Mouse (Mus musculus) frontal cortex, postnatal 14 days (tissue): ENCODE data around the gene Ddx19b.
"Not testable (repeated sequence)": the region's sequence is repeated elsewhere in the genome, so short reads cannot be mapped to it uniquely, and the experiment has no call there.

Experiments
- DNase-seq, 2 experiments: peaks; one replicate each; pipeline ENCODE4 v3.0.0; 2022; ENCODE audit warnings: low spot score in 2 of 2

Ddx19b gene

GRCm38 (mm10) chr8:111034276-111034675 is 2.7 kb upstream of the Ddx19b start:
- no peak for DNase-seq

- DNase-seq = peak; percentile 98 to 99
Observed at GRCm38 (mm10) chr8:111033482-111034215, 2.1 kb upstream of the Ddx19b start.

- DNase-seq = no peak
Observed at GRCm38 (mm10) chr8:111032916-111033315, 1.4 kb upstream of the Ddx19b start, which contains the start of gene Aars. Gene Aars (plus strand): TSS chr8:111033144.

- DNase-seq = no peak
Observed at GRCm38 (mm10) chr8:111030045-111030444, 1.5 kb downstream of the Ddx19b start.

- no peak for DNase-seq
Observed at GRCm38 (mm10) chr8:111029589-111029988, 2.0 kb downstream of the Ddx19b start.

GRCm38 (mm10) chr8:111027391-111027937 is 4.1 kb downstream of the Ddx19b start:
- peak; percentile 80 to 85 for DNase-seq

- DNase-seq = not testable (repeated sequence)
Observed at GRCm38 (mm10) chr8:111026609-111027008, 4.9 kb downstream of the Ddx19b start.

GRCm38 (mm10) chr8:111010230-111010991 is 21.1 kb downstream of the Ddx19b start:
- not testable (repeated sequence) for DNase-seq

GRCm38 (mm10) chr8:110997547-110998531 is 33.7 kb downstream of the Ddx19b start, which contains the start of gene Ddx19a:
Gene Ddx19a (minus strand): TSS chr8:110997800.
- DNase-seq = peak; percentile 77 to 84

GRCm38 (mm10) chr8:110996641-110997430 is 34.7 kb downstream of the Ddx19b start:
- DNase-seq = no peak

GRCm38 (mm10) chr8:110990017-110990416 is 41.5 kb downstream of the Ddx19b start:
- DNase-seq = no peak

GRCm38 (mm10) chr8:110987805-110988744 is 43.5 kb downstream of the Ddx19b start:
- DNase-seq = no peak

GRCm38 (mm10) chr8:110981304-110981703 is 50.2 kb downstream of the Ddx19b start:
- DNase-seq = no peak

GRCm38 (mm10) chr8:110977987-110978386 is 53.6 kb downstream of the Ddx19b start:
- not testable (repeated sequence) for DNase-seq

- DNase-seq = not testable (repeated sequence)
Observed at GRCm38 (mm10) chr8:110976532-110976931, 55.0 kb downstream of the Ddx19b start.

- DNase-seq = peak; percentile 91 to 92
Observed at GRCm38 (mm10) chr8:110969910-110970770, 61.4 kb downstream of the Ddx19b start.

GRCm38 (mm10) chr8:110967326-110967725 is 64.2 kb downstream of the Ddx19b start:
- DNase-seq = no peak

GRCm38 (mm10) chr8:110966586-110966985 is 65.0 kb downstream of the Ddx19b start:
- DNase-seq = no peak
